Mouse (Mus musculus) thymus, postnatal 14 days (tissue): ENCODE results near the gene Bik.
A peak's percentile ranks its signal among the peaks of the same experiment; 100 is the strongest.
"Not testable (repeated sequence)": the region's sequence is repeated elsewhere in the genome, so short reads cannot be mapped to it uniquely, and the experiment has no call there.

Experiments used
- DNase-seq: peaks from one replicate; pipeline ENCODE4 v3.0.0; 2021

Gene Bik

GRCm38 (mm10) chr15:83526424-83527091, at the start of gene Bik:
Gene Bik, plus strand, starts transcription at chr15:83526862.
- peak; percentile 74 for DNase-seq

GRCm38 (mm10) chr15:83478096-83478495, 48.6 kb upstream of the Bik start:
- no peak for DNase-seq

DNA sequence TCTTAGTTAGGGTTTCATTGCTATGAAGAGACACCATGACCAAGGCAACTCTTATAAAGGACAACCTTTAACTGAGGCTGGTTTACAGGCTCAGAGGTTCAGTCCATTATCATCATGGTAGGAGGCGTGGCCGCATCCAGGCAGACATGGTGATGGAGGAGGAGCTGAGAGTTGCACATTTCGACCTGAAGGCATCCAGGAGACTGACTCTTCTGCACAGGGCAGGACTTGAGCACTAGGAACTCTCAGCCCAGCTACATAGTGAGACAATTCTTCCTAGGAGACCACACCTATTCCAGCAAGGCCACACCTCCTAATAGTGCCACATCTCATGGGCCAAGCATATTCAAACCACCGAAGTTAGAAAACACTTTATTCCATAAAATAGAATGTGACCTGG, 46.8 kb upstream of the Bik start:
- no peak for DNase-seq

- no peak for DNase-seq
Measured at GRCm38 (mm10) chr15:83481236-83481780, 45.4 kb upstream of the Bik start.

DNA sequence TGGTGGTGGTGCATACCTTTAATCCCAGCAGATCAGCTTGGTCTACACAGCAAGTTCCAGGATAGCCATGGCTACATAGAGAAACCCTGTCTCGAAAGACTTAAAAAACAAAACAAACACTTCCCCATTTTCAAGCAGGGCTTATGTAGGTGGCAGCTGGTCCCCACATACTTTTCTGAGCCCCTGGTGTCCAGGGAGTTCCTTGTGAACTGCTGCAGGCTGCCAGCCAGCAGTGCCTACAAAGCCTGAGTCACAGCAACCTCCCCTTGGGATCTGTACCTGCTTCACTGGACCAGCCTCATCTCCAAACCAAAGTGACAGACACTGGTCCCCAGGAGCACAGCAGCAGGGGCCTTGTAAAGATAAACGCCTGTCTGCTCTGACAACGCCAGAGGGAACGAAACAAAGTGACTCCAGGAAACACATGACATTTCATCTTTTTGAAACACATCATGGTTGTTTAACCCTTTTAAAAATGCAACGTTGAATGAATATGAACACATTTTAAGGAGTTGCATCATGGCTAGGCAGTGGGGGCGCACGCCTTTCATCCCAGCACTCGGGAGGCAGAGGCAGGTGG, 43.9 kb upstream of the Bik start:
- no peak for DNase-seq

DNA sequence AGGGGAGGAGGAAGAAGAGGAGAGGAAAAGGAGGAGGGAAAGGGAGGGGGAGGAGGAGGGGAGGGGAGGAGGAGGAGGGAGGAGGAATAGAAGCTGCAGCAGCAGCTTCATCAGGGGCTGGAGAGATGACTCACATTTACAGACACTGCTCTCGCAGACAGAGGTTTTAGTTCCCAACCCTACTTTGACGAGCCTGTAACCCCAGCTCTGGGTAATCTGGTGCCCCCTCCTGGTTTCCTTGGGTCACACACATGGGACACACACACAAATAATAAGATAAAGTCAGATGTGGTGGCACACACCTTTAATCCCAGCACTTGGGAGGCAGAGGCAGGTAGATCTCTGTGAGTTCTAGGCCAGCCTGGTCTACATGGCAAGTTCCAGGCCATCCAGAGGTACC, 43.2 kb upstream of the Bik start:
- peak; percentile 43 for DNase-seq

GRCm38 (mm10) chr15:83484311-83484710, 42.4 kb upstream of the Bik start:
- DNase-seq: no peak

GRCm38 (mm10) chr15:83487477-83488115, 39.1 kb upstream of the Bik start:
- DNase-seq: no peak

DNA sequence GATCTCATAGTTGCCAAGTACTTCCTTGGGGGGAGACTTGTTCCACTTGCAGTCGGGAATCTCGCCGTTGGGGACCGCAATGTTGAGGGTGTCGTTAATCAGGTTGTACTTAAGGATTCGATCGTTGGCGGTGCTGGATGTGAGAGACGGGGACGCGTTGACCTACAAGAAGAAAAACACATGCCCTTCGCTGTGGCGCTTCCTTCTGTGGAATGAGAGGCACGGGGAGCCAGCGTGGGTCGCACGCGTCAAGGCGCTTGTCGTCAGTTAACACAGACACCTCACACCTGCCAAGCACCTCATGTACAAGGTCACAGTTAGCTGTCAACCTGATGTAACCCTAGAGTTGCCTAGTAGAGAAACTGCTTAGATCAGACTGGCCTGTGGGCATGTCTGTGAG, 37.2 kb upstream of the Bik start:
- no peak for DNase-seq

- DNase-seq: no peak
Measured at GRCm38 (mm10) chr15:83491891-83492290, 34.8 kb upstream of the Bik start.

DNA sequence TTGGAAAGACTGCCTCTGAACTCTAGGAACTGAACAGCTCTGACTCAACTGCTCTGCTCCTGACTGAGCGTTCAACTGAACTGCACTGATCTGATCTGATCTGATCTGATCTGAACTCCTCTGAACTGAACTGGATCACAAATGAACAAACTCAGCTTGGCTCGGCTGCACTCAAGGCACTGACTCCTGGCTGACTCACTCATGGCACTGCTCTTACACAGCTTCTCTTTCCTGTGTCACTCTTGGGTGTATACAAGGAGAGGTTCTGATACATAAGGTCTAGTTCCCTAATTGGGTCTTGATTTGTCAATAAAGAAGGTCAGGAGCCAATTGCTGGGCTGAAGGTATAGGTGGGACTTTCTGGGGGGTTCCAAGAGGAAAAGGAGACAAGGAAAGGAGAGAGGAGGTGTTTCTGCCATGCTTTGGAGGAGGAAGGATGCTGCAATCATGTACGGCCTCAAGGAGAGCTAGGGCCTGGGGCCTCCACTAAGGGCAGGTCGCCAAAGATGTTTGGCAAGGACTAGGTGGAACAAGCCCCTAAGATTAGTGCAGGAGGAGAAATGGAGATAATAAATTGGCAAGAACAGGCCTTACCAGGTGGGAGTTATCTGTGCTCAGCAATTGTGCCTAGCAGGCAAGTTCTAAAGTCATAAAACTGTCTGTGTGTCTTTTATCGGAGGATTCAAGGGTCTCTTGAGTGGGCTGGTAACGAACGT, 32.6 kb upstream of the Bik start:
- DNase-seq: no peak

GRCm38 (mm10) chr15:83494572-83494920, 32.1 kb upstream of the Bik start:
- no peak for DNase-seq

DNA sequence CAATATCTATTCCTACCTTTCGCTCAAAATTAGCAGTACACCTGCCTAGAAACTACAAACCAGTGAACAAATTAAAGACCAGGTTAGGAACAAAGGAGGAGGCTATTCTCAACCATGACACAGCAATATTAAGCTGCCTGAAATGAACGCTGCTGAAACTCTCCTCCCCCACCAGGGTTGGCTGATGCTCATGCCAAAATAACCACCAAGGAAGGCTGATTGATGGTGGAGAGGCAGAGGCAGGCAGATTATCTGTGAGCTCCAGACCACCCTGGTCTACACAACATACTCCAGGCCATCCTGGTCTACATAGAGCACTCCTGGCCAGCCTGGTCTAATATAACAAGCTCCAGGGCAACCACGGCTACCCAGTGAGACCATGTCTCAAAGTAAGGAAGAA, 31.5 kb upstream of the Bik start:
- DNase-seq: no peak

GRCm38 (mm10) chr15:83495787-83496367, 30.8 kb upstream of the Bik start:
- no peak for DNase-seq

DNA sequence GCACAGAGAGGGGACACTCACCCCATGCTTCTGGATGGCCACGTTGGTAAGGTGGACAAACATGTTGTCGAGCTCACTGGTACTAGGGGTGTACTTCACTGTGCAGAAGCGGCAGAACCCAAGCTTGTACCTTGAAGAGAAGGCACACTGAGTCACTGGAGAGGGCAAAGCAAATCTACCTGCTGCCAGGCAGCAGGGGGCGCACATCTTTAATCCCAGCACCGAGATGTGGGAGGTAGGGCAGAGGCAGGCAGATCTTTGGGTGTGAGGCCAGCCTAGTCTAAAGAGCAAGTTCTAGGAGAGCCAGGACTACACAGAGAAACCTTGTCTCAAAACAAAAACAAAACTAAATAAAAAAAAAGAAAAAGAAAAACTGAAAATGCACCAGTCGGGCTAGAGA, 29.4 kb upstream of the Bik start:
- peak; percentile 31 for DNase-seq

- no peak for DNase-seq
Measured at GRCm38 (mm10) chr15:83499211-83499755, 27.4 kb upstream of the Bik start.

- DNase-seq: peak; percentile 68
Measured at GRCm38 (mm10) chr15:83500352-83500751, 26.3 kb upstream of the Bik start.

- not testable (repeated sequence) for DNase-seq
Measured at GRCm38 (mm10) chr15:83501483-83501882, 25.2 kb upstream of the Bik start.

- no peak for DNase-seq
Measured at GRCm38 (mm10) chr15:83509950-83510804, 16.5 kb upstream of the Bik start.

GRCm38 (mm10) chr15:83510805-83511405, 15.8 kb upstream of the Bik start, which contains the start of gene Ttll1:
Gene Ttll1, minus strand, starts transcription at chr15:83510893.
- peak; percentile 97 for DNase-seq
